Mouse (Mus musculus) heart, adult 2 months (tissue): Measurements from ENCODE around the gene Tmem237. TPM values are rescaled to one million over a fixed set of nuclear protein-coding genes. Genes with fewer than 3 reads are reported as not detected.

Source experiments
- DNase-seq, 2 experiments: peaks; one replicate each; pipeline ENCODE4 v3.0.0; 2021
- H3K27ac ChIP-seq: fragments of 200-600 bp; 2 replicates; pipeline ENCODE4 v1.8.1; 2022
- H3K27me3 ChIP-seq: fragments of 200-500 bp; 2 replicates; pipeline ENCODE4 v1.6.1; 2012; ENCODE audit warnings: mild to moderate bottlenecking, low read length, inconsistent platforms, mixed read lengths; ENCODE audit not compliant: control insufficient read depth, insufficient read depth
- H3K36me3 ChIP-seq: fragments of 200-500 bp; 2 replicates; pipeline ENCODE4 v1.6.1; 2012; ENCODE audit warnings: low read length, inconsistent platforms; ENCODE audit not compliant: control insufficient read depth, insufficient read depth
- H3K4me1 ChIP-seq: fragments of 200-500 bp; 2 replicates; pipeline ENCODE4 v1.6.1; 2011; ENCODE audit warnings: low read length; ENCODE audit not compliant: control insufficient read depth, insufficient read depth
- H3K4me3 ChIP-seq: fragments of 200-600 bp; 2 replicates; pipeline ENCODE4 v1.8.1; 2022
- H3K79me2 ChIP-seq: fragments of 200-500 bp; replicated peaks from 2 replicates; pipeline ENCODE4 v1.6.1; 2012; ENCODE audit warnings: mild to moderate bottlenecking, inconsistent platforms, low read length, moderate library complexity, mixed read lengths; ENCODE audit not compliant: control insufficient read depth, insufficient read depth
- H3K9ac ChIP-seq: fragments of 200-500 bp; 2 replicates; pipeline ENCODE4 v1.6.1; 2012; ENCODE audit warnings: low read depth, mild to moderate bottlenecking, control low read depth, inconsistent platforms, low read length, mixed read lengths
- CTCF ChIP-seq: fragments of 200-600 bp; IDR thresholded peaks from 2 replicates; pipeline ENCODE4 v1.8.1; 2022; ENCODE audit warnings: antibody characterized with exemption, mild to moderate bottlenecking, moderate library complexity
- EP300 ChIP-seq: fragments of 200-500 bp; IDR thresholded peaks from 2 replicates; pipeline ENCODE4 v1.6.1; 2011; ENCODE audit warnings: low read depth, low read length, control low read depth; ENCODE audit not compliant: insufficient read depth
- POLR2A ChIP-seq: fragments of 200-500 bp; IDR thresholded peaks from 2 replicates; pipeline ENCODE4 v1.6.1; 2011; ENCODE audit warnings: mild to moderate bottlenecking, low read depth, low read length, control low read depth; ENCODE audit not compliant: insufficient read depth
- WGBS: fragments of 180-500 bp; shearing (Covaris S2); methylation state at CpG from one replicate; pipeline ENCODE4 v1.1.7; 2018; 5-methylcytosine and 5-hydroxymethylcytosine counted together
- intact Hi-C: fragments of 180-260 bp; cut with DNase I; formaldehyde crosslinking; loops from one replicate; pipeline ENCODE4 v1.15.1; 2025
- polyA plus RNA-seq: library from polyadenylated mRNA; depleted of rRNA; stranded (reverse); fragments of >200 nt; gene quantifications from 2 replicates; pipeline ENCODE4 v1.2.3, GENCODE M21; 2012
- total RNA-seq, 2 experiments: library from RNA; stranded (reverse); gene quantifications; 2 replicates each; pipeline ENCODE4 v1.2.3; 2021

Gene Tmem237
- total and polyA plus RNA-seq, 3 experiments = 2.4 to 3.7 (median 3.5) TPM

- Histone ChIP-seq H3K4me1 (no peaks in the 10 kb centered on the region), H3K27me3 (peaks cover 2% of the 10 kb centered on the region; the same call in 1 of the 2 replicates), H3K27ac (no peak overlapping the region), H3K4me3 (no peak overlapping the region), H3K36me3 (no peaks in the 10 kb centered on the region), H3K79me2 (no peaks in the 10 kb centered on the region), H3K9ac (no peak overlapping the region)
- 68% methylated on average over 7 of the region's 7 CpGs for WGBS
- TF ChIP-seq CTCF (no peak), POLR2A (no peak)
- intact Hi-C loops = no loop called here
- no peak for DNase-seq
Observed at GRCm38 (mm10) chr1:59128879-59129278, 8.7 kb upstream of the Tmem237 start.

- Histone ChIP-seq H3K27ac (no peak overlapping the region), H3K79me2 (no peaks in the 10 kb centered on the region), H3K4me3 (no peak overlapping the region), H3K27me3 (peaks cover 2% of the 10 kb centered on the region; the same call in 1 of the 2 replicates), H3K9ac (no peak overlapping the region), H3K36me3 (no peaks in the 10 kb centered on the region; the same call in 1 of the 2 replicates), H3K4me1 (no peaks in the 10 kb centered on the region)
- intact Hi-C loops = no loop called here
- TF ChIP-seq EP300 = no peak
- no peak for TF ChIP-seq POLR2A
- TF ChIP-seq CTCF = no peak
- 58% methylated on average over 5 of the region's 5 CpGs for WGBS
- no peak for DNase-seq
Observed at GRCm38 (mm10) chr1:59125558-59125957, 5.3 kb upstream of the Tmem237 start.

- intact Hi-C loops = no loop called here
- H3K4me3 ChIP-seq = no peak overlapping the region
- H3K27me3 ChIP-seq = no peaks in the 10 kb centered on the region
- no peak for DNase-seq
- TF ChIP-seq POLR2A (no peak), CTCF (no peak), EP300 (no peak)
- 78% methylated on average over 8 of the region's 8 CpGs for WGBS
- H3K4me1 ChIP-seq = no peaks in the 10 kb centered on the region
- no peaks in the 10 kb centered on the region for H3K36me3 ChIP-seq
- H3K9ac ChIP-seq = no peak overlapping the region
- H3K27ac ChIP-seq = no peak overlapping the region
- no peaks in the 10 kb centered on the region for H3K79me2 ChIP-seq
Observed at GRCm38 (mm10) chr1:59110524-59110923, 9.7 kb downstream of the Tmem237 start.

GRCm38 (mm10) chr1:59102071-59102470, 18.1 kb downstream of the Tmem237 start:
- intact Hi-C loops = no loop called here
- no peaks in the 10 kb centered on the region for H3K36me3 ChIP-seq
- H3K4me3 ChIP-seq = no peak overlapping the region
- DNase-seq = no peak
- H3K27ac ChIP-seq = no peak overlapping the region
- WGBS = 95% methylated on average over 6 of the region's 6 CpGs
- no peaks in the 10 kb centered on the region for H3K79me2 ChIP-seq
- TF ChIP-seq CTCF = no peak
- no peak for TF ChIP-seq POLR2A
- no peak for TF ChIP-seq EP300
- no peak overlapping the region for H3K9ac ChIP-seq
- H3K4me1 ChIP-seq = no peaks in the 10 kb centered on the region
- no peaks in the 10 kb centered on the region for H3K27me3 ChIP-seq

- Histone ChIP-seq H3K79me2 (no peaks in the 10 kb centered on the region), H3K4me3 (no peak overlapping the region), H3K36me3 (no peaks in the 10 kb centered on the region), H3K4me1 (no peaks in the 10 kb centered on the region), H3K27me3 (no peaks in the 10 kb centered on the region), H3K27ac (no peak overlapping the region), H3K9ac (no peak overlapping the region)
- DNase-seq = no peak
- TF ChIP-seq EP300 (no peak), POLR2A (no peak), CTCF (no peak)
- WGBS = 93% methylated on average over 5 of the region's 5 CpGs
- intact Hi-C loops = no loop called here
Observed at GRCm38 (mm10) chr1:59101020-59101419, 19.2 kb downstream of the Tmem237 start.

GRCm38 (mm10) chr1:59094705-59095104, 25.5 kb downstream of the Tmem237 start, which contains the start of gene C2cd6:
C2cd6 (minus strand) TSS chr1:59094900.
- intact Hi-C loops = no loop called here
- no peaks in the 10 kb centered on the region for H3K36me3 ChIP-seq
- H3K79me2 ChIP-seq = no peaks in the 10 kb centered on the region
- H3K27ac ChIP-seq = no peak within 1 kb of the TSS
- H3K4me1 ChIP-seq = no peaks in the 10 kb centered on the region
- H3K9ac ChIP-seq = no peak within 1 kb of the TSS
- H3K4me3 ChIP-seq = no peak within 1 kb of the TSS
- no peak for TF ChIP-seq POLR2A
- TF ChIP-seq EP300 = no peak
- no peak for TF ChIP-seq CTCF
- 0 out of 2 replicates have a peak, but pooled peaks cover 2% of the 10 kb centered on the region for H3K27me3 ChIP-seq
- 84% methylated on average over 19 of the region's 19 CpGs for WGBS
- DNase-seq = no peak
